Mouse (Mus musculus) left cerebral cortex, adult 11 months (tissue): ENCODE measurements around the gene Scgn.

Experiments used
- DNase-seq: peaks from one replicate; pipeline ENCODE4 v3.0.0; 2022; ENCODE audit warnings: low spot score

Scgn gene

GRCm38 (mm10) chr13:23990928-23991327 lies at the start of gene Scgn:
TSS of gene Scgn (minus strand) at chr13:23991214.
- DNase-seq: no peak

- DNase-seq: no peak
Observed at GRCm38 (mm10) chr13:24040221-24040620, 49.2 kb upstream of the Scgn start.

GRCm38 (mm10) chr13:24037502-24037901 lies 46.5 kb upstream of the Scgn start:
- no peak for DNase-seq

GRCm38 (mm10) chr13:24036150-24036549 lies 45.1 kb upstream of the Scgn start:
- no peak for DNase-seq

GRCm38 (mm10) chr13:24027191-24028170 lies 36.5 kb upstream of the Scgn start:
- DNase-seq: no peak

GRCm38 (mm10) chr13:24018515-24018914 lies 27.5 kb upstream of the Scgn start:
- DNase-seq: no peak

- DNase-seq: no peak
Observed at GRCm38 (mm10) chr13:24005528-24005927, 14.5 kb upstream of the Scgn start.

- no peak for DNase-seq
Observed at GRCm38 (mm10) chr13:24001797-24002196, 10.8 kb upstream of the Scgn start.

GRCm38 (mm10) chr13:24001081-24001480 lies 10.1 kb upstream of the Scgn start:
- no peak for DNase-seq

- no peak for DNase-seq
Observed at GRCm38 (mm10) chr13:23998826-23999225, 7.8 kb upstream of the Scgn start.

- no peak for DNase-seq
Observed at GRCm38 (mm10) chr13:23994756-23995155, 3.7 kb upstream of the Scgn start.

GRCm38 (mm10) chr13:23994024-23994423 lies 3.0 kb upstream of the Scgn start:
- DNase-seq: no peak

GRCm38 (mm10) chr13:23990451-23990850 lies 563 bp downstream of the Scgn start:
- no peak for DNase-seq

GRCm38 (mm10) chr13:23985130-23985529 lies 5.9 kb downstream of the Scgn start:
- no peak for DNase-seq

GRCm38 (mm10) chr13:23972271-23972670 lies 18.7 kb downstream of the Scgn start:
- no peak for DNase-seq

- DNase-seq: no peak
Observed at GRCm38 (mm10) chr13:23971870-23972269, 19.1 kb downstream of the Scgn start.

GRCm38 (mm10) chr13:23964909-23965308 lies 26.1 kb downstream of the Scgn start:
- no peak for DNase-seq

- DNase-seq: no peak
Observed at GRCm38 (mm10) chr13:23959776-23960175, 31.2 kb downstream of the Scgn start.

- no peak for DNase-seq
Observed at GRCm38 (mm10) chr13:23950928-23951327, 40.1 kb downstream of the Scgn start.

GRCm38 (mm10) chr13:23949484-23950246 lies 41.3 kb downstream of the Scgn start:
- peak; percentile 17 for DNase-seq

GRCm38 (mm10) chr13:23946254-23946653 lies 44.8 kb downstream of the Scgn start:
- no peak for DNase-seq

GRCm38 (mm10) chr13:23942861-23943260 lies 48.2 kb downstream of the Scgn start:
- DNase-seq: no peak

- no peak for DNase-seq
Observed at GRCm38 (mm10) chr13:23940291-23940690, 50.7 kb downstream of the Scgn start.
